Mouse (Mus musculus): ENCODE data around the gene Spint1.

GRCm38 (mm10) chr2:119297506-119297905 lies 60.3 kb downstream of the Spint1 start:
- TF ChIP-seq RAD21 (IDR thresholded peaks at IDR 0.05; ENCODE audit: low read depth, low read length) (no peak), POLR2A (IDR thresholded peaks at IDR 0.05; ENCODE audit: control insufficient read depth in 1 of 2, insufficient read depth in 1 of 2, low read depth in 1 of 2, low read length in 2 of 2, poor library complexity in 1 of 2) (no peak), POLR2AphosphoS2 (IDR thresholded peaks at IDR 0.05; ENCODE audit: low read length) (no peak), TAL1 (IDR thresholded peaks at IDR 0.05; ENCODE audit: low read length) (no peak), KAT2A (conservative IDR thresholded peaks at IDR 0.05; ENCODE audit: low read depth, low read length) (no peak), EP300 (IDR thresholded peaks at IDR 0.05; ENCODE audit: low read depth in 1 of 2, low read length in 2 of 2) (no peak), SIN3A (IDR thresholded peaks at IDR 0.05; ENCODE audit: low read length) (no peak), BHLHE40 (IDR thresholded peaks at IDR 0.05; ENCODE audit: borderline replicate concordance, low read depth, low read length) (no peak), E2F4 (IDR thresholded peaks at IDR 0.05; ENCODE audit: borderline replicate concordance, low read depth, low read length) (no peak), CHD2 (IDR thresholded peaks at IDR 0.05; ENCODE audit: low read length) (no peak), MXI1 (IDR thresholded peaks at IDR 0.05; ENCODE audit: low read depth, low read length) (no peak), NRF1 (IDR thresholded peaks at IDR 0.05; ENCODE audit: insufficient read depth, low read depth, low read length, poor library complexity, severe bottlenecking) (no peak), MEF2A (IDR thresholded peaks at IDR 0.05; ENCODE audit: extremely low read depth, insufficient replicate concordance, low read depth, low read length, poor library complexity, severe bottlenecking) (no peak)
